Mouse (Mus musculus): ENCODE results near the gene Bdnf.

DNA sequence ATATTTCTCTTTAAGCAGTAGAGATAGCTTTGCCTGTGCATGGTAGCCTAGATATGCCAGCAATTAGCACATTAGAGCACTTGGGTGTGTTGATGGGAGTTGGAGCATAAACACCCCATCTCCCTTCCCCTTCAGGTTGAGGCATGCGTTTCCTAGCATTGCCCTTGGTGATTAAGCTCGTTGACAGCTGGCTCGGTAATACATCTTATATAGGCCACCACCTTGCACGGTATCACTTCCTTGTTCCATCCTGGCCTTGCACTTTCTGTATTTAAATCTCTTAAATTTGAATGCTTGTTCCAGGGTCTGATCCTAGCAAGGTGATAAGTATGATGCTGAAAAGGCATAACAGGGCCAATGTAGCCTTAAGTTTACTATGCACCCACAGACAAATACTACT, 74.3 kb downstream of the Bdnf start:
- TF ChIP-seq GATA1 (IDR thresholded peaks at IDR 0.05; ENCODE audit: low read length) (no peak), TAL1 (IDR thresholded peaks at IDR 0.05; ENCODE audit: low read length) (no peak)
